Mouse (Mus musculus): ENCODE results near the gene Pdpn. TPM values are rescaled to one million over a fixed set of nuclear protein-coding genes. Genes with fewer than 3 reads are reported as not detected.

The Pdpn gene
- polyA plus RNA-seq, 1 experiment from 2014 or later, result 40.2 TPM

GRCm38 (mm10) chr4:143330566-143330965 is 31.2 kb upstream of the Pdpn start:
- Histone ChIP-seq H3K4me2 (ENCODE audit: low read length) (no peak overlapping the region), H3K9ac (ENCODE audit: low read depth, low read length) (no peak overlapping the region), H3K27me3 (ENCODE audit: control insufficient read depth, insufficient read depth, low read depth, low read length) (no peaks in the 10 kb centered on the region), H3K4me3 (ENCODE audit: low read depth, low read length) (no peak overlapping the region), H3K9me3 (replicated peaks; ENCODE audit: control insufficient read depth, low read length, poor library complexity, severe bottlenecking) (no peaks in the 10 kb centered on the region), H3K4me1 (ENCODE audit: control insufficient read depth, insufficient read depth, low read length) (no peaks in the 10 kb centered on the region), H3K27ac (ENCODE audit: low read length) (no peak overlapping the region), H3K36me3 (ENCODE audit: control insufficient read depth, insufficient read depth, low read length) (no peaks in the 10 kb centered on the region)
- WGBS, result 35% methylated on average over 9 of the region's 9 CpGs
- ATAC-seq, result no peak

GRCm38 (mm10) chr4:143325625-143325941 is 26.2 kb upstream of the Pdpn start:
- no peaks in the 10 kb centered on the region for H3K36me3 ChIP-seq (ENCODE audit: control insufficient read depth, insufficient read depth, low read length)
- no peaks in the 10 kb centered on the region for H3K9me3 ChIP-seq (replicated peaks; ENCODE audit: control insufficient read depth, low read length, poor library complexity, severe bottlenecking)
- WGBS, result under 1% methylated on average over 10 of the region's 10 CpGs
- no peak overlapping the region for H3K9ac ChIP-seq (ENCODE audit: low read depth, low read length)
- H3K4me1 ChIP-seq (ENCODE audit: control insufficient read depth, insufficient read depth, low read length), result peaks cover 8% of the 10 kb centered on the region; the same call in 1 of the 2 replicates
- ATAC-seq, result peak; percentile 57
- peak overlapping the region; percentile 45 for H3K4me2 ChIP-seq (ENCODE audit: low read length)
- H3K27me3 ChIP-seq (ENCODE audit: control insufficient read depth, insufficient read depth, low read depth, low read length), result no peaks in the 10 kb centered on the region
- H3K27ac ChIP-seq (ENCODE audit: low read length), result no peak overlapping the region
- peak overlapping the region; percentile 13; the same call in 1 of the 2 replicates for H3K4me3 ChIP-seq (ENCODE audit: low read depth, low read length)

- Histone ChIP-seq H3K4me3 (ENCODE audit: low read depth, low read length) (peak overlapping the region; percentile 13; the same call in 1 of the 2 replicates), H3K9ac (ENCODE audit: low read depth, low read length) (no peak overlapping the region), H3K27me3 (ENCODE audit: control insufficient read depth, insufficient read depth, low read depth, low read length) (no peaks in the 10 kb centered on the region), H3K4me2 (ENCODE audit: low read length) (peak overlapping the region; percentile 45), H3K4me1 (ENCODE audit: control insufficient read depth, insufficient read depth, low read length) (peaks cover 8% of the 10 kb centered on the region; the same call in 1 of the 2 replicates), H3K9me3 (replicated peaks; ENCODE audit: control insufficient read depth, low read length, poor library complexity, severe bottlenecking) (no peaks in the 10 kb centered on the region), H3K36me3 (ENCODE audit: control insufficient read depth, insufficient read depth, low read length) (no peaks in the 10 kb centered on the region), H3K27ac (ENCODE audit: low read length) (no peak overlapping the region)
- ATAC-seq, result peak; percentile 40; the same call in 1 of the 2 replicates
- 8% methylated on average over 15 of the region's 15 CpGs for WGBS
Observed at GRCm38 (mm10) chr4:143324925-143325624, 25.7 kb upstream of the Pdpn start.

GRCm38 (mm10) chr4:143324176-143324924 is 25.0 kb upstream of the Pdpn start:
- Histone ChIP-seq H3K4me1 (ENCODE audit: control insufficient read depth, insufficient read depth, low read length) (peaks cover 8% of the 10 kb centered on the region; the same call in 1 of the 2 replicates), H3K4me2 (ENCODE audit: low read length) (peak overlapping the region; percentile 45), H3K9me3 (replicated peaks; ENCODE audit: control insufficient read depth, low read length, poor library complexity, severe bottlenecking) (no peaks in the 10 kb centered on the region), H3K36me3 (ENCODE audit: control insufficient read depth, insufficient read depth, low read length) (no peaks in the 10 kb centered on the region), H3K4me3 (ENCODE audit: low read depth, low read length) (no peak overlapping the region), H3K27ac (ENCODE audit: low read length) (no peak overlapping the region), H3K9ac (ENCODE audit: low read depth, low read length) (no peak overlapping the region), H3K27me3 (ENCODE audit: control insufficient read depth, insufficient read depth, low read depth, low read length) (no peaks in the 10 kb centered on the region)
- peak; percentile 12; the same call in 1 of the 2 replicates for ATAC-seq
- WGBS, result 17% methylated on average over 9 of the region's 11 CpGs

GRCm38 (mm10) chr4:143313299-143313698 is 13.9 kb upstream of the Pdpn start:
- no peak for ATAC-seq
- Histone ChIP-seq H3K27me3 (ENCODE audit: control insufficient read depth, insufficient read depth, low read depth, low read length) (no peaks in the 10 kb centered on the region), H3K4me3 (ENCODE audit: low read depth, low read length) (no peak overlapping the region), H3K36me3 (ENCODE audit: control insufficient read depth, insufficient read depth, low read length) (no peaks in the 10 kb centered on the region), H3K27ac (ENCODE audit: low read length) (no peak overlapping the region), H3K9ac (ENCODE audit: low read depth, low read length) (no peak overlapping the region), H3K4me1 (ENCODE audit: control insufficient read depth, insufficient read depth, low read length) (no peaks in the 10 kb centered on the region), H3K9me3 (replicated peaks; ENCODE audit: control insufficient read depth, low read length, poor library complexity, severe bottlenecking) (no peaks in the 10 kb centered on the region), H3K4me2 (ENCODE audit: low read length) (no peak overlapping the region)
- WGBS, result 88% methylated on average over 6 of the region's 6 CpGs

GRCm38 (mm10) chr4:143311341-143311740 is 12.0 kb upstream of the Pdpn start:
- 35% methylated on average over 2 of the region's 2 CpGs for WGBS
- Histone ChIP-seq H3K4me1 (ENCODE audit: control insufficient read depth, insufficient read depth, low read length) (peaks cover 2% of the 10 kb centered on the region; the same call in 1 of the 2 replicates), H3K9ac (ENCODE audit: low read depth, low read length) (no peak overlapping the region), H3K27ac (ENCODE audit: low read length) (no peak overlapping the region), H3K27me3 (ENCODE audit: control insufficient read depth, insufficient read depth, low read depth, low read length) (no peaks in the 10 kb centered on the region), H3K36me3 (ENCODE audit: control insufficient read depth, insufficient read depth, low read length) (no peaks in the 10 kb centered on the region), H3K4me2 (ENCODE audit: low read length) (no peak overlapping the region), H3K9me3 (replicated peaks; ENCODE audit: control insufficient read depth, low read length, poor library complexity, severe bottlenecking) (no peaks in the 10 kb centered on the region), H3K4me3 (ENCODE audit: low read depth, low read length) (no peak overlapping the region)
- ATAC-seq, result no peak

- no peak for ATAC-seq
- H3K9ac ChIP-seq (ENCODE audit: low read depth, low read length), result no peak overlapping the region
- 60% methylated on average over 5 of the region's 5 CpGs for WGBS
Observed at GRCm38 (mm10) chr4:143305987-143306772, 6.8 kb upstream of the Pdpn start.

GRCm38 (mm10) chr4:143305031-143305430 is 5.7 kb upstream of the Pdpn start:
- Histone ChIP-seq H3K27ac (ENCODE audit: low read length) (no peak overlapping the region), H3K9ac (ENCODE audit: low read depth, low read length) (no peak overlapping the region), H3K4me3 (ENCODE audit: low read depth, low read length) (no peak overlapping the region), H3K36me3 (ENCODE audit: control insufficient read depth, insufficient read depth, low read length) (no peaks in the 10 kb centered on the region), H3K9me3 (replicated peaks; ENCODE audit: control insufficient read depth, low read length, poor library complexity, severe bottlenecking) (no peaks in the 10 kb centered on the region), H3K4me2 (ENCODE audit: low read length) (no peak overlapping the region), H3K4me1 (ENCODE audit: control insufficient read depth, insufficient read depth, low read length) (peaks cover 3% of the 10 kb centered on the region; the same call in 1 of the 2 replicates), H3K27me3 (ENCODE audit: control insufficient read depth, insufficient read depth, low read depth, low read length) (peaks cover 4% of the 10 kb centered on the region)
- 95% methylated on average over 4 of the region's 4 CpGs for WGBS
- ATAC-seq, result no peak

More at GRCm38 (mm10) chr4:143305987-143306772, 6.8 kb upstream of the Pdpn start:
- H3K27me3 ChIP-seq (ENCODE audit: control insufficient read depth, insufficient read depth, low read depth, low read length), result no peaks in the 10 kb centered on the region
- H3K27ac ChIP-seq (ENCODE audit: low read length), result no peak overlapping the region
- no peak overlapping the region for H3K4me3 ChIP-seq (ENCODE audit: low read depth, low read length)
- H3K4me1 ChIP-seq (ENCODE audit: control insufficient read depth, insufficient read depth, low read length), result peaks cover 3% of the 10 kb centered on the region; the same call in 1 of the 2 replicates
- H3K4me2 ChIP-seq (ENCODE audit: low read length), result no peak overlapping the region
- no peaks in the 10 kb centered on the region for H3K36me3 ChIP-seq (ENCODE audit: control insufficient read depth, insufficient read depth, low read length)
- no peaks in the 10 kb centered on the region for H3K9me3 ChIP-seq (replicated peaks; ENCODE audit: control insufficient read depth, low read length, poor library complexity, severe bottlenecking)
